In genomic region chr4:150073102-150073473, GRCm38 (mm10) we compare ENCODE assay signal across 8 mouse cellular contexts. TPM values are rescaled to one million over a fixed set of nuclear protein-coding genes. Genes with fewer than 3 reads are reported as not detected.
DNase-seq lines count a peak whose midpoint lies in the region; ATAC-seq lines count a peak whose summit lies in the region.

No protein-coding gene starts in this region.

- peak; percentile 33 for DNase-seq in cerebellum, adult 11 months
- peak; percentile 32 to 45 for DNase-seq in left cerebral cortex, postnatal 14 days (ENCODE audit: low spot score in 2 of 2)
- no peak for DNase-seq in left cerebral cortex, postnatal 25 days (ENCODE audit: low spot score in 2 of 2)
- DNase-seq in adrenal gland, postnatal 14 days: peak; percentile 81
- peak; percentile 55 for DNase-seq in forelimb bud, embryonic 11.5 days (ENCODE audit: low read depth, low spot score)

- no peak for ATAC-seq in cerebellum, adult (ENCODE audit: insufficient number of reproducible peaks, low FRiP score, low TSS enrichment)
- ATAC-seq in megakaryocyte progenitor cell, adult 5-6 weeks (replicated peaks; ENCODE audit: poor library complexity): peak; percentile 85
- no peak; the same call in 1 of the 2 replicates for ATAC-seq in erythroblast, adult 5-6 weeks (replicated peaks; ENCODE audit: low FRiP score, poor library complexity, severe bottlenecking)

- intact Hi-C loops in left cerebral cortex, postnatal 14 days (cut with DNase I): loop anchor here (1.0 kb wide), 1 partner anchor 38 kb away; no protein-coding TSS in a partner anchor
- intact Hi-C loops in left cerebral cortex, postnatal 25 days (cut with DNase I): loop anchor here (5.0 kb wide), 1 partner anchor 36 kb away; no protein-coding TSS in a partner anchor

RNA-seq across cellular contexts. Expression of gene Gpr157, which starts 14.1 kb away (rescaled TPM):
- total RNA-seq in left cerebral cortex, postnatal 14 days (2021): 1 to 10 TPM in 1 of 2 experiments, under 1 TPM in 1; 0.75 to 1.3 TPM
- total RNA-seq in left cerebral cortex, postnatal 25 days (2021): 1 to 10 TPM; 1.1 to 1.4 TPM
- total RNA-seq in adrenal gland, postnatal 14 days (2021): 1.3 and 2.3 TPM in 2 replicates
- total RNA-seq in megakaryocyte progenitor cell, adult 5-6 weeks (2015): 0.89 and 1.6 TPM in 2 replicates
- 1.7 and 1.9 TPM in 2 replicates for total RNA-seq in megakaryocyte progenitor cell, adult 5-6 weeks (2017)
- total RNA-seq in erythroblast, adult 5-6 weeks (2015; ENCODE audit: low replicate concordance): 0.19 and 2.1 TPM in 2 replicates
- total RNA-seq in erythroblast, adult 5-6 weeks (2017; ENCODE audit: low replicate concordance): 0.43 and 0.98 TPM in 2 replicates

RNA-seq across cellular contexts. Expression of gene Slc2a5, which starts 46.0 kb away (rescaled TPM):
- total RNA-seq in left cerebral cortex, postnatal 14 days (2021): 1 to 10 TPM; 5.1 to 5.3 TPM
- total RNA-seq in left cerebral cortex, postnatal 25 days (2021): 1 to 10 TPM; 4.9 to 6.3 TPM
- 0.30 and 0.48 TPM in 2 replicates for total RNA-seq in adrenal gland, postnatal 14 days (2021)
- total RNA-seq in megakaryocyte progenitor cell, adult 5-6 weeks (2015): not detected in 2 replicates
- not detected in 2 replicates for total RNA-seq in megakaryocyte progenitor cell, adult 5-6 weeks (2017)
- not detected in 2 replicates for total RNA-seq in erythroblast, adult 5-6 weeks (2015; ENCODE audit: low replicate concordance)
- total RNA-seq in erythroblast, adult 5-6 weeks (2017; ENCODE audit: low replicate concordance): not detected in 2 replicates

Comparison
In these comparisons a context has a peak if more than half of its experiments do, and no peak if none do; other contexts are left out.
1. DNase-seq: peak in cerebellum, adult 11 months (single experiment), left cerebral cortex, postnatal 14 days (2 of 2), adrenal gland, postnatal 14 days (single experiment) and forelimb bud, embryonic 11.5 days (single experiment); none in left cerebral cortex, postnatal 25 days (0 of 2).